Mouse (Mus musculus): ENCODE measurements around the gene Ebf1. TPM values are rescaled to one million over a fixed set of nuclear protein-coding genes. Genes with fewer than 3 reads are reported as not detected.
"Not testable (repeated sequence)": the region's sequence is repeated elsewhere in the genome, so short reads cannot be mapped to it uniquely, and the experiment has no call there.

Gene Ebf1
- polyA plus RNA-seq (2016; fragmentation: Nextera tagmentation; extraction: Ambion mirVana), result 60.1 and 77.9 TPM in 2 replicates

DNA sequence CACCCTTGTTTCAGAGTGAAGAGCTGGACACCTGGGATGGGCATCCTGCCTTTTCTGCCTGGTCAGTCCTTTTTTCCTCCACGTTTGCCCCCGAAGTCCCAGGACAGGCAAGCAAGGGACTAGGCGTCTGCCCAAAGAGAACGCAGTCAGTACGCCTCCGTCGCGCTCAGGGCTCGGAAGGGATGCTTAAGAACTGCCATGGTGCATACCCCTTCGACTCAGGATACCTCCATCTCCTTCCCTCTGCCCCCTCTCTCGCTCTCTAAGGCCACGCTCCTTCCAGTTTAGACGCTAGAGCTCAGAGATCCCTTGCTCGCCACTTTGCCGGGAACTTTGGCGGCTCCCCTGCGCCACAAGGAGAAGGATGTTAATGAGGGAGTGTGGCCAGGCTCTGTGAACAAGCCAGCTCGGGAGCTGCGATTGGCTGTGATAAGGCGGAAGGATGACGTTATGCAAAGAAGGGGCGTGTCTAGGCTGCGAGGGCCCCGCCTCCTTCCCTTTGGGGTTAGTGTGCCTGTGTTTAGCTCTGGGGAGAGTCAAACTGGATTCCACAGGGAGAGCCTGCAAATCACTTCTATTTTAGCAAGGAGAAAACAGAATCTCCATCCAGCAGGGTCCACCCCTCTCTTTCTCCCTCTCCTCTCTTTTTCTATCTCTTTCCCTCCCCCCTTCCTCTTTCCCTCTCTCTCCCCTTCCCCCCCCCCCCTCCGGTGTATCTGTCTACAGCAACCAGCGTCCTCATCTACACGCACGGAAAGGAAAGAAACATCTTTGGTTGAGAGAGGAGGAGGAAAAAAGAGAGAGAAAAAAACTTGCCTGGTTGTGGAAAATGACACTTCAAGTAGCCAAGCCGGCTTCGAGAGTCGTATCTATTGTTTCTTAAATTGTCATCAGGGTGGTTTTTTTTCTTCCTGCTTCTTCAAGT lies at the start of gene Ebf1:
TSS of gene Ebf1 (plus strand) at position 530 of the 925 bp plus-strand sequence.
- H3K4me1 ChIP-seq (replicated peaks), result peaks cover 68% of the 10 kb centered on the region
- 0 out of 2 replicates have a peak, but pooled peaks cover 7% of the 10 kb centered on the region for H3K36me3 ChIP-seq
- H3K4me3 ChIP-seq, result peak within 1 kb of the TSS; percentile 72
- peak; percentile 95 for DNase-seq (ENCODE audit: low spot score)
- no peaks in the 10 kb centered on the region for H3K9me3 ChIP-seq
- H3K27me3 ChIP-seq (ENCODE audit: insufficient read depth, poor library complexity, severe bottlenecking), result peaks cover 87% of the 10 kb centered on the region
- peak within 1 kb of the TSS; percentile 93 for H3K27ac ChIP-seq
- 0% methylated on average over 31 of the region's 31 CpGs for WGBS

DNA sequence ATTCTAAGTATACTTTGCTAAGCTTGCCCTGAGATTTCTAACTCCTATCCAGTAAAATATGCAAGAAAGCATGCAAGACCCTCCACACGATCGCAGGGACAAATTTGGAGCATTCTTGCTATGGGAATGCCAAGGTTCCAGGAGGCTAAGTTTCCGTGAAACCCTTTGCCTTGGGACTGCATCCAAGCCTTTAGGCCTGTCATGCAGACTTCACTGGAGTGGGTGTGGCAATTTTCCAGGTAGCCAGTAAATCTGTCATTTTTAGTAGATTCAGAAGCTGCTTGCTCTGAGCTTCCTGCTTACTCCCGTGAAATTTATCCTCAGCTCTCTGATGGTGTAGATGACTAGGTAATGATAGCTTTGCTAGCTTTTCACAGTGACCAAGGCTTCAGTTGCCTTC lies 46.8 kb upstream of the Ebf1 start:
- H3K36me3 ChIP-seq, result peaks cover 34% of the 10 kb centered on the region
- 91% methylated on average over 4 of the region's 4 CpGs for WGBS
- H3K27ac ChIP-seq, result not testable (repeated sequence)

DNA sequence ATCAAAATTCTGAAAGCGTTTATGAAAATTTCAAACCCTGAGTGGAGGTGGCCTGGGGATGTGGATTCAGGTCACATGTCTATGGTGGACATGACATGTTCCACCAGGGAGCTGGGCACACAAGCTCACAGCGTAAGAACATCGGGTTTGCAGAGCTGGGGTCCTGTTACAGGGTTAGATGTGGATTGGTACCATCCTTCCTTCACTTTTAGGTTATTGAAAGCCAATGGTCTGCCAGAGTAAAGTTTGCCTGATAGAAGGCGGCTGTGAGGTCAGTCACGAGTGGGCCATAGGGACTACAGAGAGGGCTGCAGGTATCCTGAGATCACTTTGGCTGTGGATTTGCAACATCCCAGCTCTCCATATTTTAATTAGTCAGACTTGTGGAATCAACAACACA lies 44.3 kb upstream of the Ebf1 start:
- Histone ChIP-seq H3K27me3 (ENCODE audit: insufficient read depth, poor library complexity, severe bottlenecking) (no peaks in the 10 kb centered on the region), H3K36me3 (peaks cover 10% of the 10 kb centered on the region), H3K9me3 (peaks cover 8% of the 10 kb centered on the region), H3K27ac (no peak overlapping the region), H3K4me1 (replicated peaks) (no peaks in the 10 kb centered on the region), H3K4me3 (no peak overlapping the region)
- no peak for DNase-seq (ENCODE audit: low spot score)
- 93% methylated on average over 5 of the region's 5 CpGs for WGBS

More for the DNA sequence above, 46.8 kb upstream of the Ebf1 start:
- H3K4me3 ChIP-seq; H3K27me3 ChIP-seq (ENCODE audit: insufficient read depth, poor library complexity, severe bottlenecking); H3K4me1 ChIP-seq (replicated peaks); H3K9me3 ChIP-seq; DNase-seq (ENCODE audit: low spot score): not testable (repeated sequence)

DNA sequence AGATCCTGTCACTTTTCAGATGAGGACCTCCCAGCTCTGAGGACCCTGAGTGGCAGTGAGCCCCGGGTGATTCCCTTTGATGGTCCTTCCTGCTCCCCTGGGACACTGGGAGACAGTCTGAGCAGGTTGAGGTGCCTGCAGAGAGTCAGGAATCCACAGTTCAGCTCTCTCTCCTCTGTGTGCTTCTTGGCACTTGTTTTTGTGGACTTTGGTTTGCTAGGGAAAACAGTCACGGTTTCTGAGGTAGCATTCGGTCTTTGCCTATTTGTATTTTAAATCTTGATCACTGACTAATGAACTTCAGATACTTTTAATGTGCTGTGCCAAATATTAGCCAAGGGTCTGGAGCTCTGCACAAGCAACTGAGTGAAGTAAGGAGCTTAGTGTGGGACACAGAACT lies 43.7 kb upstream of the Ebf1 start:
- Histone ChIP-seq H3K4me1 (replicated peaks) (no peaks in the 10 kb centered on the region), H3K4me3 (no peak overlapping the region), H3K27me3 (ENCODE audit: insufficient read depth, poor library complexity, severe bottlenecking) (no peaks in the 10 kb centered on the region), H3K9me3 (peaks cover 8% of the 10 kb centered on the region), H3K27ac (no peak overlapping the region), H3K36me3 (peaks cover 9% of the 10 kb centered on the region)
- WGBS, result 88% methylated on average over 3 of the region's 3 CpGs
- DNase-seq (ENCODE audit: low spot score), result no peak

DNA sequence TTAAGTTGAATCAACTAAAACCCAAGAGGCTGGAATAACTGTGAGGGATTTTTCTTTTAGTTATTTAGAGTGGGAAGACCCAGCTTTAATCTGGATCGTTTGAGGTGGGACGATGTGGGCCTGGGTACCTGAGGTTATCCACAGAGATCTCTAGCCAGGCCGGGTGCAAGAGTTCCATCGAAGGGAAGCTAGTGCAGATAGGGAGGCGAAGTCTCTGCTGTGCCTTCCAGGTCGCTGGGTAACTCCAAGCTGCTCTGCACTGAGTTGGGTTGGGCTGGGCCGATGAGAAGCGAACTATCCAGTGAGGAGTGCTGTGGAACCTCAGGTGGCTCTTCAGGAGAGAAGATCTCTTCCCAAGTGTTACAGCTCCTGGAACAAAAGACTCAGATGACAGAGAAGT lies 42.7 kb upstream of the Ebf1 start:
- DNase-seq (ENCODE audit: low spot score), result no peak
- Histone ChIP-seq H3K27ac (no peak overlapping the region), H3K4me3 (no peak overlapping the region), H3K27me3 (ENCODE audit: insufficient read depth, poor library complexity, severe bottlenecking) (no peaks in the 10 kb centered on the region), H3K9me3 (peaks cover 5% of the 10 kb centered on the region), H3K36me3 (peaks cover 6% of the 10 kb centered on the region), H3K4me1 (replicated peaks) (no peaks in the 10 kb centered on the region)
- WGBS, result 91% methylated on average over 8 of the region's 8 CpGs

DNA sequence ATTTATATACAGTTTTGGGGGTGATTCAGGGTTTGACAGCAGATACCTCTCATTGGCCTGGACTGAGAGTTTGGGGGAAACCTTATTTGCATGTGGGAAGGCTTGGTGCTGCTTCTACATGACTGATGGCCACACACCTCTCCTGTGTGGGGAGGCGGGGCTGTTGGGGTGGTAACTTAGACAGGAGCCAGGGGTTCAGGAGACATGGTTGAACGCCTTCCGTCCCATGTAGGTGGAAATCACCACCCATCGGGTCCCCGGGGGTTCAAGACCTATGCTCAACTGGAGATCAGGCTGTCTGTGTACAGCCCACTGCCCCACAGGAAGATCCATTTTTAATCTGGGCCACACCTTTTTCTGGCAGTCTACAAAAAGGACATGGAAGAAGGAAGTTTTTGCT lies 42.3 kb upstream of the Ebf1 start:
- 94% methylated on average over 5 of the region's 5 CpGs for WGBS
- Histone ChIP-seq H3K27me3 (ENCODE audit: insufficient read depth, poor library complexity, severe bottlenecking) (no peaks in the 10 kb centered on the region), H3K4me1 (replicated peaks) (no peaks in the 10 kb centered on the region), H3K27ac (no peak overlapping the region), H3K4me3 (no peak overlapping the region), H3K36me3 (peaks cover 2% of the 10 kb centered on the region), H3K9me3 (peaks cover under 1% of the 10 kb centered on the region)
- DNase-seq (ENCODE audit: low spot score), result no peak

DNA sequence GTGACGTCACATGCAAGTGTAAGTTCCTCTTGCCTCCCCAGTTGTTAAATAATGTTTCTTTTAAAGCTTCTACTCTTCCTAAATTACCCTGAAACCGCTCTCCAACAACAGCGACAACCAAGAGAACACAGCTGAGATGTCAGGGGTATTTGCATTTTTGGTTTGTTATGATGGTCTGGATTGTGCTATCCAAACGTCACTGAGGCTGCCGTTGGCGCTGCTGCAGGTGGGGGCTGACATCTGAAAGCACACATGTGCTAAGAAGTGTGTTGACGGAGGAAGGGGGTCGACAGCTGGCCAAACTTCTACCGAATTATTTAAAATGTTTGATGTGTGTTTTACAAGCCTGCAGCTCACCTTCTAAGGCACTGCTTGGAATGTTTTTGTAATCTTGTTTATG lies 39.2 kb upstream of the Ebf1 start:
- WGBS, result 79% methylated on average over 9 of the region's 9 CpGs
- H3K4me1 ChIP-seq (replicated peaks), result no peaks in the 10 kb centered on the region
- H3K9me3 ChIP-seq, result no peaks in the 10 kb centered on the region
- DNase-seq (ENCODE audit: low spot score), result no peak
- no peaks in the 10 kb centered on the region for H3K36me3 ChIP-seq
- no peak overlapping the region for H3K27ac ChIP-seq
- H3K27me3 ChIP-seq (ENCODE audit: insufficient read depth, poor library complexity, severe bottlenecking), result no peaks in the 10 kb centered on the region
- no peak overlapping the region for H3K4me3 ChIP-seq

DNA sequence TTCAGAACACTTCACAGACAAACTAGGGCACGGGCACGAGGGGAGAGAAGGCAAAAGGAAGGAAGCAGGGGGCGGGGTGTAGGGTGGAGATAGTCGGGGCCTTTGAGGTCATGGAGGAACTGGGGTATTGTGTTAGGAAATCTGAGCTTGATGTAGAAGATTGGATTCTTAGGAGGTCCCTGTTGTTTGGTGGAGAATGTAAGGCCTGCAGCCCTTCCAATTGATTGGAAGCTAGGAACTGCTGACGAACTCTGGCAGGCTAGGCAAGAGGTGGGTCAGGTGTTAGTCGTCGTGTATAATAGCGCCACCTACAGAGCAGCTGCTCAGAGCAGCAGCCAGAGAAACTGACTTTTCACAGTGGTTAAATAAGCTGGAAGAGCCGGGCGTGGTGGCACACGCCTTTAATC lies 35.8 kb upstream of the Ebf1 start:
- WGBS, result 42% methylated on average over 11 of the region's 11 CpGs
- Histone ChIP-seq H3K4me1 (replicated peaks) (no peaks in the 10 kb centered on the region), H3K36me3 (no peaks in the 10 kb centered on the region), H3K27me3 (ENCODE audit: insufficient read depth, poor library complexity, severe bottlenecking) (no peaks in the 10 kb centered on the region), H3K27ac (no peak overlapping the region), H3K9me3 (no peaks in the 10 kb centered on the region), H3K4me3 (no peak overlapping the region)
- peak; percentile 28 for DNase-seq (ENCODE audit: low spot score)

DNA sequence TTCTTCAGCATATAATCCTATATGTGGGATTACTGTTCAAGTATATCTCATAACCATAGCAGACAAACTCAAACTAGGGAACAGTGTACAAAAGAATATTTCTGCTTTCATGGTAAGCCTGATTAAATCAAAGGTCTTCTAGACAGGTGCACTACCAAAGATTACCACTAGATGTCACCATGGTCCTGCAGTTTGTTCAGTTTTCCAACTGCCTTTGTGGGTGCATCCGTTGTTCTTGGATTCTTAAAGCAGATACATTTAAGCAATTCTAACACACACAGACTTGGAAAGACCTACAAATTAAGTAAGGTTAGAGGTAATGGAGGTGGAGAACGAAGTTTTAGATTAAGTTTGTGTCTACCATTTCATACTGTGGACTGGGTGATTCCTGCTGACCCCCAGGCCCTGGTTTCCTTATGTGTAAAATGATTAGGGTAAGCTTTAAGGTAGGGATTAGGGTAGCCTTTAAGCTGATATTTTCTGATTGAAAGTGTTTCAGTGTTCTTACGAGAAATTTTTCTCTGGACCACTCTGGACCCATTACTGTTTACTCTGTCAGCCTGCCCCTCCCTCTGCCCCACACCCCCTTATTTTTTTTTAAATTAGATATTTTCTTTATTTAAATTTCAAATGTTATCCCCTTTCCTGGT lies 30.9 kb upstream of the Ebf1 start:
- Histone ChIP-seq H3K27ac (peak overlapping the region; percentile 53; the same call in 1 of the 2 replicates), H3K4me3 (no peak overlapping the region), H3K4me1 (replicated peaks) (no peaks in the 10 kb centered on the region), H3K36me3 (no peaks in the 10 kb centered on the region), H3K27me3 (ENCODE audit: insufficient read depth, poor library complexity, severe bottlenecking) (no peaks in the 10 kb centered on the region), H3K9me3 (no peaks in the 10 kb centered on the region)
- WGBS, result 15% methylated on average over 3 of the region's 3 CpGs
- peak; percentile 46 for DNase-seq (ENCODE audit: low spot score)

DNA sequence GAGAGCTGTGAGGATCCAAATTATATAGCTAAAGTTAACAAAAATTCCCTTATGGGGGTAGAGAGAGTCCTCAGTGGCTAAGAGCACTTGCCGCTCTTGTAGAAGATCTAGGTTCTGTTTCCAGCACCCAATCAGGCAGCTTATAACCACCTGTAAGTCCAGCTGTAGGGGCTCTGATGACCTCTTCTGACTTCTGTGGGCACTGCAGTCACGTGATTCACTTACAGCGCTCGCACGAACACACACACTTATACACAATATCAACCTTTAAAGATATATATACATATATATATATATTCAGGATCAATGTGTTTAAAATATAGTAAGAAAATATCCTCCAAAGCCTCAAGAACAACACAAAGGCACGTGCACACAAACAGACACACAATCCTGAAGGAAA lies 24.1 kb upstream of the Ebf1 start:
- H3K36me3 ChIP-seq, result no peaks in the 10 kb centered on the region
- H3K4me3 ChIP-seq, result no peak overlapping the region
- H3K27me3 ChIP-seq (ENCODE audit: insufficient read depth, poor library complexity, severe bottlenecking), result no peaks in the 10 kb centered on the region
- no peak for DNase-seq (ENCODE audit: low spot score)
- 91% methylated on average over 6 of the region's 6 CpGs for WGBS
- no peaks in the 10 kb centered on the region for H3K4me1 ChIP-seq (replicated peaks)
- no peak overlapping the region for H3K27ac ChIP-seq
- no peaks in the 10 kb centered on the region for H3K9me3 ChIP-seq

DNA sequence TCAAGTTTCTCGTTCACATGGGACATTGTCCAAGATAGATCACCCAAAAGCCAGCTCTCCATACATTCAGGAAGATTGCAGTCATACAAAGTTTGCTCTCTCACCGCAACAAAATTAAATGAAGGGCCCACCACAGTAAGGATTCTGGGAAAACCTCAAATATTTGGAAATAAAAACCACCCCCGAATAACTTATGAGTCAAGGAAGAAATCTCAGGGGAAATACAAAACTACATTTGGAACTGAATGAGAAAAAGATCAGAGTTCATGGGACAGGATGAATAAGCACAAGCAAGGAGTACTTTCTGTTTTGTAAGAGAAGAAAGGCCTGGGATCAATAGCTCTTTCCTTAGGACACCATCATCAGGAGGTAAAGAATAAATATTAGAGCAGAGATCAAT lies 22.3 kb upstream of the Ebf1 start:
- WGBS, result 88% methylated on average over 3 of the region's 3 CpGs
- H3K4me3 ChIP-seq, result no peak overlapping the region
- no peaks in the 10 kb centered on the region for H3K36me3 ChIP-seq
- H3K27ac ChIP-seq, result no peak overlapping the region
- no peaks in the 10 kb centered on the region for H3K9me3 ChIP-seq
- no peaks in the 10 kb centered on the region for H3K4me1 ChIP-seq (replicated peaks)
- no peaks in the 10 kb centered on the region for H3K27me3 ChIP-seq (ENCODE audit: insufficient read depth, poor library complexity, severe bottlenecking)
- DNase-seq (ENCODE audit: low spot score), result no peak

DNA sequence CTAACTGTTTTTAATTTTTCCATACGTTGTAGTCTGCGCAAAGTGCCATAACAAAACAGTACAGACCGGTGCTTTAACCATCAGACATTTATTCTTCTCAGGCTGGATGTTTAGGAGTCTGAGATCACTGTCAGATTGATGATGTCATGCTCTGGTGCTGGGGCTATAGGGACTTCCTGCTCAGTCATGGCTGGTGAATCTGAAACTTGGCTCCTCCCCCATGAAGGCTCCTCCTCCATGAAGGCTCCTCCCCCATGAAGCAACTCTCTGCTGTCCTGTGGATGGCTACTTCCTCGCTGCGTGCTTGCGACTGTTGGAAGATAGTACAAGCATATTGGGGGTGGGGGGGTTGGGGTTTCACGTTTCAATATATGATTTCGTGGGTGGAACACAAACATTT lies 10.2 kb upstream of the Ebf1 start:
- Histone ChIP-seq H3K9me3 (no peaks in the 10 kb centered on the region), H3K27ac (no peak overlapping the region), H3K4me3 (no peak overlapping the region), H3K4me1 (replicated peaks) (peaks cover 8% of the 10 kb centered on the region), H3K27me3 (ENCODE audit: insufficient read depth, poor library complexity, severe bottlenecking) (peaks cover 8% of the 10 kb centered on the region), H3K36me3 (no peaks in the 10 kb centered on the region)
- no peak for DNase-seq (ENCODE audit: low spot score)
- WGBS, result 85% methylated on average over 8 of the region's 8 CpGs

DNA sequence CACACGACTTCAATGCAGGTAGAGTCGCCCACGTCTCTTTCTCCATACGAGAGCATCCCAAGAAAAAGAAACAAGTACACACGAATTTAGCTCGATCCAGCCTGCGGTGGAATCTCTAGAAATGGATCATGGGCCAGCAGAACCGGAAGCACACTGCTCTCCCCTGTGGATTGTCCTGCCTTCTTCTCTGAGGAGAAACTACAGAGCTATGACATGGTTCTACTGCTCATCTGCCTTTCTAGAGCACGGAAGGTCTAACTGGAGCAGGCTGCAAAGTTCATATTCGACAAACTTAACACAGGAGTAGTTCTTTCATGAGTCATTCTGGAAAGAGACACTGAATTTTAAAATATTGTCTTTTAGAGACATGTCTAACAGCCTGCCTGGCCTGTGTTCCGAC lies 8.5 kb upstream of the Ebf1 start:
- Histone ChIP-seq H3K4me1 (replicated peaks) (peaks cover 26% of the 10 kb centered on the region), H3K27ac (no peak overlapping the region), H3K9me3 (no peaks in the 10 kb centered on the region), H3K36me3 (no peaks in the 10 kb centered on the region), H3K27me3 (ENCODE audit: insufficient read depth, poor library complexity, severe bottlenecking) (peaks cover 26% of the 10 kb centered on the region), H3K4me3 (no peak overlapping the region)
- no peak for DNase-seq (ENCODE audit: low spot score)
- 89% methylated on average over 11 of the region's 11 CpGs for WGBS

Data from hindbrain, embryonic 10.5 days (tissue).